Mouse (Mus musculus) E14TG2a.4 (cell line): ENCODE data around the gene Pask.

ENCODE experiments used
- H3K27me3 ChIP-seq: 2 replicates; pipeline ENCODE4 v1.6.1; 2014; ENCODE audit warnings: low read length, control low read depth; ENCODE audit not compliant: insufficient read depth
- H3K36me3 ChIP-seq: 2 replicates; pipeline ENCODE4 v1.6.1; 2014; ENCODE audit warnings: low read length, control low read depth; ENCODE audit not compliant: insufficient read depth
- H3K4me1 ChIP-seq: replicated peaks from 2 replicates; pipeline ENCODE4 v1.6.1; 2014; ENCODE audit warnings: low read depth, low read length, control low read depth
- H3K4me3 ChIP-seq: replicated peaks from 2 replicates; pipeline ENCODE4 v1.5.1; 2014; ENCODE audit warnings: mild to moderate bottlenecking, low read length
- H3K9me3 ChIP-seq: 2 replicates; pipeline ENCODE4 v1.6.1; 2014; ENCODE audit warnings: low read length, control low read depth
- CTCF ChIP-seq: conservative IDR thresholded peaks from 2 replicates; pipeline ENCODE4 v1.5.1; 2014; ENCODE audit warnings: low read length
- NANOG ChIP-seq: IDR thresholded peaks from 2 replicates; pipeline ENCODE4 v1.6.1; 2014; ENCODE audit warnings: borderline replicate concordance, low read length, mixed read lengths
- POU5F1 ChIP-seq: IDR thresholded peaks from 2 replicates; pipeline ENCODE4 v1.6.1; 2014; ENCODE audit warnings: low read length, borderline replicate concordance

Gene Pask

GRCm38 (mm10) chr1:93352724-93353123 is 9.4 kb upstream of the Pask start:
- Histone ChIP-seq H3K27me3 (no peaks in the 10 kb centered on the region), H3K4me3 (no peak overlapping the region), H3K36me3 (peaks cover 99% of the 10 kb centered on the region), H3K4me1 (no peaks in the 10 kb centered on the region), H3K9me3 (no peaks in the 10 kb centered on the region)
- TF ChIP-seq NANOG = no peak
- no peak for TF ChIP-seq CTCF
- TF ChIP-seq POU5F1 = no peak

GRCm38 (mm10) chr1:93349701-93350100 is 6.4 kb upstream of the Pask start:
- TF ChIP-seq POU5F1 (no peak), CTCF (no peak), NANOG (no peak)
- Histone ChIP-seq H3K27me3 (no peaks in the 10 kb centered on the region), H3K4me3 (no peak overlapping the region), H3K4me1 (peaks cover 2% of the 10 kb centered on the region), H3K36me3 (peaks cover 98% of the 10 kb centered on the region), H3K9me3 (no peaks in the 10 kb centered on the region)

GRCm38 (mm10) chr1:93347176-93347575 is 3.9 kb upstream of the Pask start:
- H3K4me3 ChIP-seq = no peak overlapping the region
- no peaks in the 10 kb centered on the region for H3K27me3 ChIP-seq
- TF ChIP-seq NANOG (no peak), POU5F1 (no peak), CTCF (no peak)
- H3K9me3 ChIP-seq = no peaks in the 10 kb centered on the region
- peaks cover 72% of the 10 kb centered on the region for H3K36me3 ChIP-seq
- H3K4me1 ChIP-seq = peaks cover 9% of the 10 kb centered on the region

GRCm38 (mm10) chr1:93343504-93344047 is 294 bp upstream of the Pask start:
- Histone ChIP-seq H3K4me1 (peaks cover 21% of the 10 kb centered on the region), H3K4me3 (peak overlapping the region; percentile 100)

GRCm38 (mm10) chr1:93334621-93335020 is 8.7 kb downstream of the Pask start:
- peaks cover 89% of the 10 kb centered on the region for H3K36me3 ChIP-seq
- no peaks in the 10 kb centered on the region for H3K9me3 ChIP-seq
- TF ChIP-seq NANOG (no peak), POU5F1 (no peak), CTCF (no peak)
- H3K4me1 ChIP-seq = peaks cover 12% of the 10 kb centered on the region
- H3K4me3 ChIP-seq = no peak overlapping the region
- no peaks in the 10 kb centered on the region for H3K27me3 ChIP-seq

More at GRCm38 (mm10) chr1:93343504-93344047, 294 bp upstream of the Pask start:
- Histone ChIP-seq H3K27me3 (no peaks in the 10 kb centered on the region), H3K36me3 (peaks cover 40% of the 10 kb centered on the region), H3K9me3 (no peaks in the 10 kb centered on the region)
- TF ChIP-seq CTCF (no peak), POU5F1 (no peak), NANOG (no peak)

GRCm38 (mm10) chr1:93326446-93326845 is 16.8 kb downstream of the Pask start:
- H3K27me3 ChIP-seq = no peaks in the 10 kb centered on the region
- no peaks in the 10 kb centered on the region for H3K4me1 ChIP-seq
- TF ChIP-seq NANOG (no peak), POU5F1 (no peak), CTCF (no peak)
- H3K36me3 ChIP-seq = peaks cover 97% of the 10 kb centered on the region
- no peaks in the 10 kb centered on the region for H3K9me3 ChIP-seq
- no peak overlapping the region for H3K4me3 ChIP-seq

- Histone ChIP-seq H3K4me3 (no peak overlapping the region), H3K27me3 (no peaks in the 10 kb centered on the region), H3K9me3 (no peaks in the 10 kb centered on the region), H3K36me3 (peaks cover 98% of the 10 kb centered on the region), H3K4me1 (no peaks in the 10 kb centered on the region)
- no peak for TF ChIP-seq CTCF
- no peak for TF ChIP-seq POU5F1
- TF ChIP-seq NANOG = no peak
Observed at GRCm38 (mm10) chr1:93323973-93324372, 19.3 kb downstream of the Pask start.

- peaks cover 71% of the 10 kb centered on the region for H3K36me3 ChIP-seq
- peak within 1 kb of the TSS; percentile 97 for H3K4me3 ChIP-seq
- no peak for TF ChIP-seq CTCF
- TF ChIP-seq NANOG = no peak
- TF ChIP-seq POU5F1 = no peak
- H3K27me3 ChIP-seq = no peaks in the 10 kb centered on the region
- peaks cover 24% of the 10 kb centered on the region for H3K4me1 ChIP-seq
- H3K9me3 ChIP-seq = no peaks in the 10 kb centered on the region
Observed at GRCm38 (mm10) chr1:93305581-93306337, 37.5 kb downstream of the Pask start, which contains the start of gene Mterf4. Gene Mterf4 (minus strand): TSS chr1:93305915.
